Mouse (Mus musculus): ENCODE data around the gene Arx.

Arx gene

GRCm38 (mm10) chrX:93321336-93321735 lies 35.1 kb downstream of the Arx start:
- no peak for DNase-seq (ENCODE audit: extremely low spot score, low spot score)
